Mouse (Mus musculus) intestine, embryonic 14.5 days (tissue): Measurements from ENCODE around the gene Cbfa2t3. TPM values are rescaled to one million over a fixed set of nuclear protein-coding genes. Genes with fewer than 3 reads are reported as not detected.

ENCODE experiments used
- ATAC-seq: fragments of 200-750 bp; cut with Nextera tagmentation; replicated peaks from 2 replicates; pipeline ENCODE4 v1.8.0; 2017; ENCODE audit warnings: low read depth, moderate number of reproducible peaks, moderate TSS enrichment, moderate library complexity; ENCODE audit not compliant: low FRiP score, low TSS enrichment
- DNase-seq: peaks from one replicate; pipeline ENCODE4 v3.0.0-alpha.2; 2018; ENCODE audit warnings: low spot score
- H3K27ac ChIP-seq: fragments of 300-500 bp; sonication (generic); 2 replicates; pipeline ENCODE4 v1.5.1; 2014; ENCODE audit warnings: low read depth, mild to moderate bottlenecking, control low read depth
- H3K27me3 ChIP-seq: fragments of 300-500 bp; sonication (generic); replicated peaks from 2 replicates; pipeline ENCODE4 v1.6.1; 2014; ENCODE audit warnings: low read length, control low read depth; ENCODE audit not compliant: control insufficient read depth, insufficient read depth
- H3K36me3 ChIP-seq: fragments of 300-500 bp; sonication (generic); 2 replicates; pipeline ENCODE4 v1.6.1; 2014; ENCODE audit warnings: low read length, control low read depth; ENCODE audit not compliant: control insufficient read depth, insufficient read depth
- H3K4me1 ChIP-seq: fragments of 300-500 bp; sonication (generic); replicated peaks from 2 replicates; pipeline ENCODE4 v1.6.1; 2014; ENCODE audit warnings: low read length, control low read depth, mixed read lengths; ENCODE audit not compliant: control insufficient read depth, insufficient read depth
- H3K4me2 ChIP-seq: fragments of 300-500 bp; sonication (generic); 2 replicates; pipeline ENCODE4 v1.6.1; 2014; ENCODE audit warnings: low read length
- H3K4me3 ChIP-seq: fragments of 300-500 bp; sonication (generic); 2 replicates; pipeline ENCODE4 v1.5.1; 2014; ENCODE audit warnings: low read depth, low read length, control low read depth, mixed read lengths
- H3K9ac ChIP-seq: fragments of 300-500 bp; sonication (generic); 2 replicates; pipeline ENCODE4 v1.6.1; 2014; ENCODE audit warnings: mild to moderate bottlenecking, low read length
- H3K9me3 ChIP-seq: fragments of 300-500 bp; sonication (generic); 2 replicates; pipeline ENCODE4 v1.6.1; 2016; ENCODE audit warnings: low read length, control low read depth; ENCODE audit not compliant: control insufficient read depth
- WGBS: fragments of 180-500 bp; shearing (Covaris S2); extraction: QIAGEN DNeasy Blood & Tissue Kit; methylation state at CpG from one replicate; pipeline ENCODE4 v1.1.7; 2014; 5-methylcytosine and 5-hydroxymethylcytosine counted together
- polyA plus RNA-seq: library from polyadenylated mRNA; unstranded; fragments of >200 nt; fragmentation: Nextera tagmentation; extraction: Ambion mirVana; gene quantifications from 2 replicates; pipeline ENCODE4 v1.2.1, GENCODE M21; 2014

Gene Cbfa2t3
- polyA plus RNA-seq, 1 experiment from 2014 or later = 4.0 TPM

- peak overlapping the region; percentile 59 for H3K4me3 ChIP-seq
- H3K9ac ChIP-seq = peak overlapping the region; percentile 44
- ATAC-seq = peak; percentile 78
- 0 out of 2 replicates have a peak overlapping the region, but pooled peaks have one; percentile 18 for H3K27ac ChIP-seq
- H3K9me3 ChIP-seq = no peaks in the 10 kb centered on the region
- H3K36me3 ChIP-seq = no peaks in the 10 kb centered on the region
- peaks cover 63% of the 10 kb centered on the region for H3K27me3 ChIP-seq
- DNase-seq = peak; percentile 88
- H3K4me1 ChIP-seq = peaks cover 9% of the 10 kb centered on the region; the same call in 1 of the 2 replicates
- under 1% methylated on average over 97 of the region's 127 CpGs for WGBS
- H3K4me2 ChIP-seq = peak overlapping the region; percentile 84
Observed at GRCm38 (mm10) chr8:122678061-122678895, 20.6 kb downstream of the Cbfa2t3 start.

GRCm38 (mm10) chr8:122677481-122678021 lies 21.4 kb downstream of the Cbfa2t3 start:
- H3K4me1 ChIP-seq = peaks cover 9% of the 10 kb centered on the region; the same call in 1 of the 2 replicates
- WGBS = under 1% methylated on average over 35 of the region's 35 CpGs
- ATAC-seq = peak; percentile 13; the same call in 1 of the 2 replicates
- H3K4me2 ChIP-seq = peak overlapping the region; percentile 84
- H3K9ac ChIP-seq = peak overlapping the region; percentile 44
- no peak for DNase-seq
- no peaks in the 10 kb centered on the region for H3K36me3 ChIP-seq
- peak overlapping the region; percentile 59 for H3K4me3 ChIP-seq
- H3K9me3 ChIP-seq = no peaks in the 10 kb centered on the region
- peaks cover 63% of the 10 kb centered on the region for H3K27me3 ChIP-seq
- no peak overlapping the region for H3K27ac ChIP-seq

GRCm38 (mm10) chr8:122676621-122677480 lies 22.1 kb downstream of the Cbfa2t3 start:
- H3K4me2 ChIP-seq = peak overlapping the region; percentile 84
- H3K27me3 ChIP-seq = peaks cover 59% of the 10 kb centered on the region
- H3K36me3 ChIP-seq = no peaks in the 10 kb centered on the region
- peak overlapping the region; percentile 44 for H3K9ac ChIP-seq
- peak; percentile 69 for DNase-seq
- no peak overlapping the region for H3K27ac ChIP-seq
- no peak; the same call in 1 of the 2 replicates for ATAC-seq
- H3K4me1 ChIP-seq = peaks cover 9% of the 10 kb centered on the region; the same call in 1 of the 2 replicates
- H3K9me3 ChIP-seq = no peaks in the 10 kb centered on the region
- H3K4me3 ChIP-seq = peak overlapping the region; percentile 59
- WGBS = 14% methylated on average over 16 of the region's 16 CpGs

GRCm38 (mm10) chr8:122675596-122676420 lies 23.1 kb downstream of the Cbfa2t3 start:
- Histone ChIP-seq H3K4me1 (peaks cover 9% of the 10 kb centered on the region; the same call in 1 of the 2 replicates), H3K4me2 (peak overlapping the region; percentile 84; the same call in 1 of the 2 replicates), H3K36me3 (no peaks in the 10 kb centered on the region), H3K4me3 (no peak overlapping the region), H3K9ac (no peak overlapping the region), H3K9me3 (no peaks in the 10 kb centered on the region), H3K27ac (no peak overlapping the region), H3K27me3 (peaks cover 56% of the 10 kb centered on the region)
- ATAC-seq = no peak
- DNase-seq = no peak
- WGBS = 80% methylated on average over 17 of the region's 17 CpGs

GRCm38 (mm10) chr8:122674999-122675398 lies 23.9 kb downstream of the Cbfa2t3 start:
- ATAC-seq (no peak), DNase-seq (no peak)
- no peak overlapping the region for H3K27ac ChIP-seq
- H3K36me3 ChIP-seq = no peaks in the 10 kb centered on the region
- H3K4me2 ChIP-seq = no peak overlapping the region
- no peaks in the 10 kb centered on the region for H3K9me3 ChIP-seq
- H3K27me3 ChIP-seq = peaks cover 55% of the 10 kb centered on the region
- peaks cover 9% of the 10 kb centered on the region; the same call in 1 of the 2 replicates for H3K4me1 ChIP-seq
- no peak overlapping the region for H3K9ac ChIP-seq
- WGBS = 36% methylated on average over 7 of the region's 7 CpGs
- no peak overlapping the region for H3K4me3 ChIP-seq

- Histone ChIP-seq H3K4me1 (peaks cover 6% of the 10 kb centered on the region; the same call in 1 of the 2 replicates), H3K4me3 (no peak overlapping the region), H3K36me3 (no peaks in the 10 kb centered on the region), H3K27me3 (peaks cover 45% of the 10 kb centered on the region), H3K9ac (no peak overlapping the region), H3K9me3 (no peaks in the 10 kb centered on the region), H3K27ac (no peak overlapping the region), H3K4me2 (no peak overlapping the region)
- ATAC-seq (no peak), DNase-seq (no peak)
- WGBS = 75% methylated on average over 12 of the region's 12 CpGs
Observed at GRCm38 (mm10) chr8:122673989-122674388, 24.9 kb downstream of the Cbfa2t3 start.

- ATAC-seq = no peak
- Histone ChIP-seq H3K4me1 (peaks cover 5% of the 10 kb centered on the region), H3K9me3 (no peaks in the 10 kb centered on the region), H3K4me3 (no peak overlapping the region), H3K9ac (no peak overlapping the region), H3K36me3 (no peaks in the 10 kb centered on the region), H3K27me3 (peaks cover 25% of the 10 kb centered on the region), H3K4me2 (no peak overlapping the region), H3K27ac (no peak overlapping the region)
- no peak for DNase-seq
- 65% methylated on average over 6 of the region's 6 CpGs for WGBS
Observed at GRCm38 (mm10) chr8:122671894-122672293, 27.0 kb downstream of the Cbfa2t3 start.
